Mouse (Mus musculus) brain, embryonic 18.5 days (tissue): ENCODE data around the gene Dhx58.

Source experiments
- DNase-seq: peaks from one replicate; pipeline ENCODE4 v3.0.0-alpha.2; 2012; ENCODE audit warnings: low read depth, low spot score

The Dhx58 gene

GRCm38 (mm10) chr11:100646265-100646664 lies 57.8 kb downstream of the Dhx58 start:
- DNase-seq, result no peak
